Mouse (Mus musculus): ENCODE results near the gene Gtf2f1. TPM values are rescaled to one million over a fixed set of nuclear protein-coding genes. Genes with fewer than 3 reads are reported as not detected.

The Gtf2f1 gene
- total RNA-seq, 2 experiments from 2014 or later, result 54.9 to 58.4 TPM

GRCm38 (mm10) chr17:57012245-57012795, 1.2 kb upstream of the Gtf2f1 start:
- intact Hi-C loops (cut with DNase I), result loop anchor here (5.0 kb wide), 1 partner anchor 320 kb away; no protein-coding TSS in a partner anchor
- no peak for DNase-seq (ENCODE audit: low spot score in 2 of 2)

GRCm38 (mm10) chr17:57010911-57011235, 215 bp downstream of the Gtf2f1 start:
- DNase-seq (ENCODE audit: low spot score in 2 of 2), result no peak
- intact Hi-C loops (cut with DNase I), result loop anchor here (5.0 kb wide), 1 partner anchor 321 kb away; no protein-coding TSS in a partner anchor

GRCm38 (mm10) chr17:57007137-57007905, 3.8 kb downstream of the Gtf2f1 start:
- intact Hi-C loops (cut with DNase I), result no loop called here
- DNase-seq (ENCODE audit: low spot score in 2 of 2), result peak in 1 of 2 experiments; percentile 34

- no peak for DNase-seq (ENCODE audit: low spot score in 2 of 2)
- intact Hi-C loops (cut with DNase I), result no loop called here
Measured at GRCm38 (mm10) chr17:57003994-57004393, 7.1 kb downstream of the Gtf2f1 start.

- intact Hi-C loops (cut with DNase I), result no loop called here
- DNase-seq (ENCODE audit: low spot score in 2 of 2), result no peak
Measured at GRCm38 (mm10) chr17:57001228-57001627, 9.9 kb downstream of the Gtf2f1 start.

- intact Hi-C loops (cut with DNase I), result loop anchor here (5.0 kb wide), 2 partner anchors 103 to 188 kb away; no protein-coding TSS in a partner anchor
Measured at GRCm38 (mm10) chr17:56999968-57000609, 11.0 kb downstream of the Gtf2f1 start, which contains the start of gene Pspn. Gene Pspn (minus strand): TSS chr17:57000018.

GRCm38 (mm10) chr17:56999414-56999813, 11.7 kb downstream of the Gtf2f1 start:
- DNase-seq (ENCODE audit: low spot score in 2 of 2), result no peak
- intact Hi-C loops (cut with DNase I), result loop anchor here (5.0 kb wide), 2 partner anchors 102 to 187 kb away; no protein-coding TSS in a partner anchor

More at GRCm38 (mm10) chr17:56999968-57000609, 11.0 kb downstream of the Gtf2f1 start, which contains the start of gene Pspn:
- no peak for DNase-seq (ENCODE audit: low spot score in 2 of 2)

GRCm38 (mm10) chr17:56997029-56997667, 13.9 kb downstream of the Gtf2f1 start, which contains the start of gene Alkbh7:
Gene Alkbh7 (plus strand): TSS chr17:56997339.
- DNase-seq (ENCODE audit: low spot score in 2 of 2), result peak; percentile 93 to 97
- intact Hi-C loops (cut with DNase I), result loop anchor here (5.0 kb wide), 2 partner anchors 100 to 185 kb away; no protein-coding TSS in a partner anchor

- DNase-seq (ENCODE audit: low spot score in 2 of 2), result no peak
- intact Hi-C loops (cut with DNase I), result loop anchor here (5.0 kb wide), 2 partner anchors 99 to 184 kb away; no protein-coding TSS in a partner anchor
Measured at GRCm38 (mm10) chr17:56996506-56996905, 14.6 kb downstream of the Gtf2f1 start.

- intact Hi-C loops (cut with DNase I), result loop anchor here (5.0 kb wide), 2 partner anchors 98 to 183 kb away; no protein-coding TSS in a partner anchor
- no peak for DNase-seq (ENCODE audit: low spot score in 2 of 2)
Measured at GRCm38 (mm10) chr17:56995046-56995445, 16.0 kb downstream of the Gtf2f1 start.

- intact Hi-C loops (cut with DNase I), result no loop called here
- no peak for DNase-seq (ENCODE audit: low spot score in 2 of 2)
Measured at GRCm38 (mm10) chr17:56990966-56991365, 20.1 kb downstream of the Gtf2f1 start.

- peak; percentile 95 to 97 for DNase-seq (ENCODE audit: low spot score in 2 of 2)
- intact Hi-C loops (cut with DNase I), result no loop called here
Measured at GRCm38 (mm10) chr17:56990115-56990746, 20.9 kb downstream of the Gtf2f1 start, which contains the start of gene Clpp. Gene Clpp (plus strand): TSS chr17:56990305.

GRCm38 (mm10) chr17:56989467-56990114, 21.5 kb downstream of the Gtf2f1 start:
- peak; percentile 80 to 88 for DNase-seq (ENCODE audit: low spot score in 2 of 2)
- intact Hi-C loops (cut with DNase I), result loop anchor here (5.0 kb wide), 1 partner anchor 182 kb away; no protein-coding TSS in a partner anchor

- intact Hi-C loops (cut with DNase I), result loop anchor here (5.0 kb wide), 1 partner anchor 182 kb away; no protein-coding TSS in a partner anchor
- no peak for DNase-seq (ENCODE audit: low spot score in 2 of 2)
Measured at GRCm38 (mm10) chr17:56988921-56989430, 22.1 kb downstream of the Gtf2f1 start.

GRCm38 (mm10) chr17:56988441-56988840, 22.6 kb downstream of the Gtf2f1 start:
- intact Hi-C loops (cut with DNase I), result loop anchor here (5.0 kb wide), 1 partner anchor 181 kb away; no protein-coding TSS in a partner anchor

GRCm38 (mm10) chr17:56986105-56986805, 24.8 kb downstream of the Gtf2f1 start:
- no peak for DNase-seq (ENCODE audit: low spot score in 2 of 2)
- intact Hi-C loops (cut with DNase I), result loop anchor here (5.0 kb wide), 1 partner anchor 179 kb away; no protein-coding TSS in a partner anchor

More at GRCm38 (mm10) chr17:56988441-56988840, 22.6 kb downstream of the Gtf2f1 start:
- DNase-seq (ENCODE audit: low spot score in 2 of 2), result no peak

- DNase-seq (ENCODE audit: low spot score in 2 of 2), result no peak
- intact Hi-C loops (cut with DNase I), result loop anchor here (5.0 kb wide), 1 partner anchor 178 kb away; no protein-coding TSS in a partner anchor
Measured at GRCm38 (mm10) chr17:56985656-56986055, 25.4 kb downstream of the Gtf2f1 start.

Data from left cerebral cortex, postnatal 14 days (tissue).